Mouse (Mus musculus): Measurements from ENCODE around the gene Pdgfb. TPM values are rescaled to one million over a fixed set of nuclear protein-coding genes. Genes with fewer than 3 reads are reported as not detected.
A peak's percentile ranks its signal among the peaks of the same experiment; 100 is the strongest.

The Pdgfb gene
- total RNA-seq, 2 experiments from 2014 or later = 31.3 to 32.4 TPM

DNA sequence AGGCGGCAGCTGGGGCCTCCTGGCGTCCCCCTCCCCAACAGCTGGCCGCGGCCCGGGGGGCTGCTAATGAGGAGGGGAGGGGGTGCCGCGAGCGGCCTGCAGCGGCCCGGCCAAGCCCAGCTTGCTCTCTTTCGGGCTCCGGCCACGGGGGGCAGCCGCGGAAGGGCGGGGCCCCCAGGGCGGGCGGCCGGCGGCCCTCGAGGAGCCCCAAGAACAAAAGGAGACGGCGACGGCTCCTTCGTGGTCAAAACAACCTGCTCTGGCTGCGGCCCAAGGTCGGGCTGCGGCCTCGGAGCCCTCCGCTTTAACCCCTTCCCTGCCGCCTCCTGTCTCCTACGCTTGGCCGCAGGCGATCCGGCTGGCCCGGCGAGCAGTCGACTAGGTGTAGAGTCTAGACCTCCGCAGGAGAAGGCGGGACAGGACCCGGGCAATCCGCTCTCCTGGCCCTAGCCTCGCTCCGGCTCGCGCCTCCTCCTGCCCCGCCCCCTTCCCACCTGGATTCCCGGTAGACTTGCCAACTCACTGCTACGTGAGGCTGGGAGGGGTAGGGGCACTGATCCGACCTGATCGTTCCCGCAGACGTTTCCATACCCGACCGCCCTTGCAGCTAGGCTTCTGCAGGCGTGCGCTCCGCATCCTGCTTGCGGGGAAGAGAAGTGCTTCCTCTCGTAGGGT lies 2.1 kb downstream of the Pdgfb start:
- intact Hi-C loops (cut with DNase I) = loop anchor here (2.0 to 10.0 kb wide), 3 partner anchors 64 to 248 kb away; partner anchors contain the start of genes Cbx6 and Npcd
- DNase-seq (ENCODE audit: low spot score in 2 of 2) = peak; percentile 77 to 81

- intact Hi-C loops (cut with DNase I) = loop anchor here (2.0 to 10.0 kb wide), 3 partner anchors 65 to 247 kb away; partner anchors contain the start of genes Cbx6 and Npcd
- DNase-seq (ENCODE audit: low spot score in 2 of 2) = peak; percentile 88 to 90
Measured at GRCm38 (mm10) chr15:80011778-80012526, 2.8 kb downstream of the Pdgfb start.

DNA sequence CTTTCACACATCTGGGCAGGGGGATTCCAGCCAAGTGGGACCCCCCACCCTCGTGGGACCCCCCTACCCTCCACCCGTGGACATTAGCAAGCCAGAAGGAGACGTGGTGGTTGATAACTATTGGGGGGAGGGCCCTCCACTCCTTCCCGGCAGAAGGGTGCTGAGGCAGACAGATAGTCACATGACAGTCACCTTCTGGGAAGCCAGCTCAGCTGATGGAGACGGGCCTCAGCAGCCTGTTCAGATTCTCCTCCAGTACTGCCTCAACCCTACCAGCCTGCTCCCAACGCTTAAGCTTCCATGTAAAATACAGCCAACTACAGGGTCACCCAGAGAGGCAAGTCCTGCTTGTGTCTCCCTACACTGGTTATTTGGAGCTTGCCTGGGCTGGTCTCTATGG lies 3.6 kb downstream of the Pdgfb start:
- intact Hi-C loops (cut with DNase I) = loop anchor here (5.0 to 10.0 kb wide), 2 partner anchors 179 to 246 kb away; partner anchors contain the start of genes Cbx6 and Npcd
- DNase-seq (ENCODE audit: low spot score in 2 of 2) = peak; percentile 33 to 35

DNA sequence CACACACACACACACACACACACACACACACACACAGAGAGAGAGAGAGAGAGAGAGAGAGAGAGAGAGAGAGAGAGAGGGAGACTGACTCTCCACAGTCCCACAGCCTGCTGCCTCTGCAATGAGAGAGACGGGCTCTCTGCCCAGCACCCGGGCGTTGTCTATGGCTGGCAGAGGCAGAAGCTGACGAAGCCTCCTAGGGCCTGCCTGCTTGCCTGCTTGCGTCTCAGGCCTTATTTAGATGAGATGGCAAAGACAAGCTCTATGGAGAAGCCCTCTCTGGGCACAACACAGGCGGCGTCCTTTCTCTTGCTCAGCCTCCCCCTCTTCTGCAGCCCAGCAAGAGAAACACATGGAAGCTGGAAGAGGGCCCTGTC lies 4.6 kb downstream of the Pdgfb start:
- peak; percentile 74 to 83 for DNase-seq (ENCODE audit: low spot score in 2 of 2)
- intact Hi-C loops (cut with DNase I) = loop anchor here (5.0 to 10.0 kb wide), 2 partner anchors 178 to 245 kb away; partner anchors contain the start of genes Cbx6 and Npcd

GRCm38 (mm10) chr15:80009421-80010181 lies 5.2 kb downstream of the Pdgfb start:
- DNase-seq (ENCODE audit: low spot score in 2 of 2) = peak; percentile 44 to 68
- intact Hi-C loops (cut with DNase I) = loop anchor here (5.0 to 10.0 kb wide), 2 partner anchors 177 to 245 kb away; partner anchors contain the start of genes Cbx6 and Npcd

DNA sequence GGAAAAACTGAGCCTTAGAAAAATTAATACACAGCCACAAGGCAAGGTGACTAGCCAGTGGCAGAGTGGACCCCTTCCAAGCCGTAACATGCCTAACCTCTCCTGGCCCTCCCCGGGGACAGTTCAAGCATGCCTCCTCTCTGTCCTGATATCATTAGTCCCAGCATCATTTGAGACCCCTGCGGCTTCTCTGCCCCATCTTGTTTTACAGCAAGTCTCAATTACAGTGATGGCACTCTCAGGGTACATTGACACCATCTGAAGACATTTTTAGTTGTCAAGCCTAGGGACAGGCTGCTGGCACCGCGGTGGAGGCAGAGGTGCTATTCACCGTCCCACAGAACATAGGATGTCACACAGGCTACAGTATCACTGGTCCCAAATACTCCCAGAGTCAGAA lies 6.3 kb downstream of the Pdgfb start:
- intact Hi-C loops (cut with DNase I) = no loop called here
- no peak for DNase-seq (ENCODE audit: low spot score in 2 of 2)

- intact Hi-C loops (cut with DNase I) = no loop called here
- no peak for DNase-seq (ENCODE audit: low spot score in 2 of 2)
Measured at GRCm38 (mm10) chr15:80006156-80006555, 8.6 kb downstream of the Pdgfb start.

- no peak for DNase-seq (ENCODE audit: low spot score in 2 of 2)
- intact Hi-C loops (cut with DNase I) = no loop called here
Measured at GRCm38 (mm10) chr15:80005436-80005835, 9.3 kb downstream of the Pdgfb start.

- no peak for DNase-seq (ENCODE audit: low spot score in 2 of 2)
- intact Hi-C loops (cut with DNase I) = no loop called here
Measured at GRCm38 (mm10) chr15:80004644-80005340, 10.0 kb downstream of the Pdgfb start.

DNA sequence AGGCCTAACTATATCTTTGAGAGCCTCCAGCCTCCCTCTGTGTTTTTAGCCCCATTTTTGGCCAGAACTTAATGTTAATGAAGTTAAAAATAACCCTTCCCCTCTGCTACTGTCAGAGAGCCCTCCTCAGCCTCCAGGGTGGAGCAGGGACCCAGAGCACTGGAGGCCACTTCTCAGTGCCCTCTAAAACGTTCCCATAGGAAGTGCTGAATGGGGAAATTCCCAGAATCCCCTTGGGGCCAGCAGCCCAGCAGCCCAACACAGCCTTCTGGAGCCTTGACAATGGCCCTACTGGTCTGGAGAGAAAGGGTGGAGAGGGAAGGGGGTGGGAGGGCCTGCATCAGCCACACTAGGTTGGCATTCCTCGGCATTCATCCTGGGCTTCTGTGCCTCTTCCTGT lies 11.2 kb downstream of the Pdgfb start:
- no peak for DNase-seq (ENCODE audit: low spot score in 2 of 2)
- intact Hi-C loops (cut with DNase I) = no loop called here

GRCm38 (mm10) chr15:80001601-80002000 lies 13.2 kb downstream of the Pdgfb start:
- intact Hi-C loops (cut with DNase I) = no loop called here
- DNase-seq (ENCODE audit: low spot score in 2 of 2) = no peak

DNA sequence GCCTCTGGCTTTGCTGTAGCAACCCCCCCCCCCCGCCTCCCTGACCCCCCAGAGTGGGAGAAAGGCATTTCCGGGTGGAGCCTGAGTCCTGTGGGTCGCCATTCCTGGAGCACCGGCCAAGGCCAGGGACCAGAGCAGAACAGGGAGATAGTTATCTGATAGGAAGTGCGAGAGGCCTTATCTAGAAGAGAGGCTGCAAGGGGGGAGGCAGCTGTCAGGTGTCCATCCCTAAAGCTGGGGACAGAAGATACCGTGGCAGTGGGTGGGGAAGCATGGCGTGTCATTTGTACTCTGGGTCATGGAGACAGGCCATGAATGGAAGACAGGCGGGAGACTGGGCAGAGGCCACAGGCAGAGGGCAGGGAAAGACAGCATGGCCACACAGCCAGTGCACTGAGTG lies 14.1 kb downstream of the Pdgfb start:
- intact Hi-C loops (cut with DNase I) = no loop called here
- no peak for DNase-seq (ENCODE audit: low spot score in 2 of 2)

GRCm38 (mm10) chr15:79997988-79998387 lies 16.8 kb downstream of the Pdgfb start:
- no peak for DNase-seq (ENCODE audit: low spot score in 2 of 2)
- intact Hi-C loops (cut with DNase I) = no loop called here

DNA sequence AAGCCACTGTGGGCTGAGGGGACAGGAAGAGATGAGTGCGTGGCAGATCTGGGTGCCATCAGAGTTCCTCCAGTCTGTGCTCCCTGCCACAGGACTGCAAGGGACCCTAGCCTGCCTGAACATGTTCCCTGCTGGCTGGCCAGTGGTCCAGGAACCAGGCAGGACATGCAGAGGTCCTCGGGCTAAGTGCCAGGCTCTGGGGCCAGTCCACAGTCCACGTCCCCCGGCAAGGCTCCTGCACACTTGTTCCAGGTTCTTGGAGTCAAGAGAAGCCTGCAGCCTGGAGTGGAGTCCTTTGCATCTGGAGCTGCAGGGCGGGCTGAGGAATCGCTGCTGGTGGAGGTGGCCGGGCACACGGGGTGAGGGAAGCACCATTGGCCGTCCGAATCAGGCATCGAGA lies 18.0 kb downstream of the Pdgfb start:
- no peak for DNase-seq (ENCODE audit: low spot score in 2 of 2)
- intact Hi-C loops (cut with DNase I) = no loop called here

DNA sequence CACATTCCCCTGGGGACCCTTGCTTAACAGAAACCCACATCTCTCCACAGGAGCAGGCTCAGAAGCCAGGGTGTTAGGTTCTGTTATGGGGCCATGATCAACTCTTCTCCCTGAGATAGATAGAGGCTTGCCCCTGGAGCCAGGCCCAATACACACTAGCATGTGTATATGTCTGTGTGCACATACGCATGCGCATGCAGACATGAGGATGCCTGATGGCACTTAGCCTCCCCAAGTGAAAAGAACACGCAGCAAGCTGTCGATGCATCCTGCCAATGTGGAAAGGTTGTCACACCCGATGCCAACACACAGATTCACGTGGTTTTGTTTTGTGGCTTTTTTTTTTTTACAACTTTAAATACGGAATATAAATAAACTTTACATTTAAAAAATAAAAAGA lies 19.2 kb downstream of the Pdgfb start:
- DNase-seq (ENCODE audit: low spot score in 2 of 2) = no peak
- intact Hi-C loops (cut with DNase I) = no loop called here

- intact Hi-C loops (cut with DNase I) = no loop called here
- DNase-seq (ENCODE audit: low spot score in 2 of 2) = no peak
Measured at GRCm38 (mm10) chr15:79994566-79994965, 20.2 kb downstream of the Pdgfb start.

GRCm38 (mm10) chr15:79986182-79986581 lies 28.6 kb downstream of the Pdgfb start:
- intact Hi-C loops (cut with DNase I) = no loop called here

GRCm38 (mm10) chr15:79985471-79985870 lies 29.3 kb downstream of the Pdgfb start:
- no peak for DNase-seq (ENCODE audit: low spot score in 2 of 2)
- intact Hi-C loops (cut with DNase I) = no loop called here

More at GRCm38 (mm10) chr15:79986182-79986581, 28.6 kb downstream of the Pdgfb start:
- DNase-seq (ENCODE audit: low spot score in 2 of 2) = no peak

DNA sequence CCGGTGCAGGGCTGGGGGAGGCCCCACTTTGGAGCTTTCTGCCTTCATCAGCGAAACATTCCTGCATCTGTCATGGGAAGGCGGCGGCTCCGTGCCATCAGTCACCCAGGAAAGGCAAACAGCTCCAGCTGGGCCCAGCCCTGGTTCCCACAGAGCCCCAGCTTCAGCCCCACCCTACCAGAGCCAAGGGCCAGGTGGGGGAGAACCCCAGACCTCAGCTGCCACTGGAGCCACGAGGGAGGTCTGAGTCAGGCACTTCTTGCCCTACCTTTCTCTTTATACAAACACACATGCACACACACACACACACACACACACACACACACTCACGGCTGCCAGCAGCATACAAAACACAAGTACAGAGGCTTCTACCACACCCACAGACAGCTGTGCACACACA lies 30.6 kb downstream of the Pdgfb start:
- DNase-seq (ENCODE audit: low spot score in 2 of 2) = no peak
- intact Hi-C loops (cut with DNase I) = no loop called here
